Mouse (Mus musculus): ENCODE measurements around the gene Dcaf10.
"Not testable (repeated sequence)": the region's sequence is repeated elsewhere in the genome, so short reads cannot be mapped to it uniquely, and the experiment has no call there.

DNA sequence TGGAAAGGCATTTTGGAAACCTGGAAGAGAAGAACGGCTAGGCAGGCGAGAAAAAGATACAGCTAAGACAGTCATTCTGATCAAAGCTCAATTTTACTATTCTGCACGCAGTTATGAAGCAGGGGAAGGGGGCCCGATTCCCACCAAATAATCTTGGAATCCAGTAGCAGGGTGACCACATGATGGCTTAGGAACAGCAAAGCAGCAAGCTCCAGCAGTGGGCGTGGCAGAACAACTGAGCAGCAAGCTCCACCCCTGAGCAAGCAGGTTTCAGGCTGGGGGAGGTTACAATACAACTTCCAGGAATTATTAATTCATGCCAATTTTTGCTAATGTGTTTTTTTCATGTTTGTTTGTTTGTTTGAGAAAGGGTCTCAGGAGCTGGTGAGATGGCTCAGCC is 45.4 kb downstream of the Dcaf10 start:
- TF ChIP-seq CTCF (IDR thresholded peaks at IDR 0.05; ENCODE audit: low read depth); EP300 (optimal IDR thresholded peaks at IDR 0.05): not testable (repeated sequence)

Measured in stomach, postnatal 0 days (tissue).